Mouse (Mus musculus): ENCODE measurements at regions not wholly inside any gene's neighbourhood (a gene's known extent, or its start where the extent isn't known, plus 50 kb on each side); places are given as distances from the start of the nearest gene placed in this dataset.
"Not testable (repeated sequence)": the region's sequence is repeated elsewhere in the genome, so short reads cannot be mapped to it uniquely, and the experiment has no call there.

- DNase-seq (ENCODE audit: low spot score in 2 of 2) = not testable (repeated sequence)
Measured at GRCm38 (mm10) chr8:20495542-20495941, 119.2 kb upstream of the Gm21119 start.

- DNase-seq (ENCODE audit: low spot score in 2 of 2) = not testable (repeated sequence)
Measured at GRCm38 (mm10) chr8:20513920-20514319, 100.8 kb upstream of the Gm21119 start.

GRCm38 (mm10) chr8:20516324-20516830 is 98.3 kb upstream of the Gm21119 start:
- DNase-seq (ENCODE audit: low spot score in 2 of 2) = not testable (repeated sequence)

GRCm38 (mm10) chr8:20517551-20517950 is 97.2 kb upstream of the Gm21119 start:
- DNase-seq (ENCODE audit: low spot score in 2 of 2) = not testable (repeated sequence)

- DNase-seq (ENCODE audit: low spot score in 2 of 2) = not testable (repeated sequence)
Measured at GRCm38 (mm10) chr8:20524539-20524938, 90.2 kb upstream of the Gm21119 start.

- not testable (repeated sequence) for DNase-seq (ENCODE audit: low spot score in 2 of 2)
Measured at GRCm38 (mm10) chr8:20529048-20529447, 85.7 kb upstream of the Gm21119 start.

GRCm38 (mm10) chr8:20539031-20539430 is 75.7 kb upstream of the Gm21119 start:
- DNase-seq (ENCODE audit: low spot score in 2 of 2) = not testable (repeated sequence)

GRCm38 (mm10) chr8:20544084-20544483 is 70.6 kb upstream of the Gm21119 start:
- DNase-seq (ENCODE audit: low spot score in 2 of 2) = not testable (repeated sequence)

GRCm38 (mm10) chr8:20545347-20545746 is 69.4 kb upstream of the Gm21119 start:
- DNase-seq (ENCODE audit: low spot score in 2 of 2) = peak in 1 of 2 experiments; percentile 20

- not testable (repeated sequence) for DNase-seq (ENCODE audit: low spot score in 2 of 2)
Measured at GRCm38 (mm10) chr8:20546401-20546800, 68.3 kb upstream of the Gm21119 start.

- peak; percentile 91 to 97 for DNase-seq (ENCODE audit: low spot score in 2 of 2)
Measured at GRCm38 (mm10) chr8:20550054-20550778, 64.5 kb upstream of the Gm21119 start.

- DNase-seq (ENCODE audit: low spot score in 2 of 2) = not testable (repeated sequence)
Measured at GRCm38 (mm10) chr8:20556501-20557181, 58.1 kb upstream of the Gm21119 start.

GRCm38 (mm10) chr8:20557184-20557583 is 57.5 kb upstream of the Gm21119 start:
- not testable (repeated sequence) for DNase-seq (ENCODE audit: low spot score in 2 of 2)

GRCm38 (mm10) chr8:20557609-20558008 is 57.1 kb upstream of the Gm21119 start:
- peak; percentile 40 to 45 for DNase-seq (ENCODE audit: low spot score in 2 of 2)

Data from right cerebral cortex, postnatal 10 days (tissue).